Mouse (Mus musculus) cortical plate, adult 2 months (tissue): ENCODE results near the gene Aplf. TPM values are rescaled to one million over a fixed set of nuclear protein-coding genes. Genes with fewer than 3 reads are reported as not detected.
A peak's percentile ranks its signal among the peaks of the same experiment; 100 is the strongest.

ENCODE experiments used
- H3K27ac ChIP-seq: fragments of 200-500 bp; 2 replicates; pipeline ENCODE4 v1.5.1; 2012; ENCODE audit warnings: low read length, control low read depth, inconsistent platforms; ENCODE audit not compliant: insufficient read depth
- H3K4me1 ChIP-seq: fragments of 200-500 bp; 2 replicates; pipeline ENCODE4 v1.6.1; 2011; ENCODE audit warnings: low read length; ENCODE audit not compliant: control insufficient read depth, insufficient read depth
- H3K4me3 ChIP-seq: fragments of 200-500 bp; 2 replicates; pipeline ENCODE4 v1.5.1; 2011; ENCODE audit warnings: mild to moderate bottlenecking, low read length, control low read depth; ENCODE audit not compliant: insufficient read depth
- CTCF ChIP-seq: fragments of 200-500 bp; IDR thresholded peaks from 2 replicates; pipeline ENCODE4 v1.5.1; 2011; ENCODE audit warnings: mild to moderate bottlenecking, control low read depth, low read length; ENCODE audit not compliant: insufficient read depth; ENCODE audit errors: extremely low read depth
- POLR2A ChIP-seq: fragments of 200-500 bp; IDR thresholded peaks from 2 replicates; pipeline ENCODE4 v1.6.1; 2011; ENCODE audit warnings: mild to moderate bottlenecking, low read length, control low read depth; ENCODE audit not compliant: insufficient read depth; ENCODE audit errors: extremely low read depth
- polyA plus RNA-seq: library from polyadenylated mRNA; depleted of rRNA; stranded (reverse); fragments of >200 nt; gene quantifications from 2 replicates; pipeline ENCODE4 v1.2.3, GENCODE M21; 2012

Aplf gene
- polyA plus RNA-seq, 1 experiment = 5.0 TPM

DNA sequence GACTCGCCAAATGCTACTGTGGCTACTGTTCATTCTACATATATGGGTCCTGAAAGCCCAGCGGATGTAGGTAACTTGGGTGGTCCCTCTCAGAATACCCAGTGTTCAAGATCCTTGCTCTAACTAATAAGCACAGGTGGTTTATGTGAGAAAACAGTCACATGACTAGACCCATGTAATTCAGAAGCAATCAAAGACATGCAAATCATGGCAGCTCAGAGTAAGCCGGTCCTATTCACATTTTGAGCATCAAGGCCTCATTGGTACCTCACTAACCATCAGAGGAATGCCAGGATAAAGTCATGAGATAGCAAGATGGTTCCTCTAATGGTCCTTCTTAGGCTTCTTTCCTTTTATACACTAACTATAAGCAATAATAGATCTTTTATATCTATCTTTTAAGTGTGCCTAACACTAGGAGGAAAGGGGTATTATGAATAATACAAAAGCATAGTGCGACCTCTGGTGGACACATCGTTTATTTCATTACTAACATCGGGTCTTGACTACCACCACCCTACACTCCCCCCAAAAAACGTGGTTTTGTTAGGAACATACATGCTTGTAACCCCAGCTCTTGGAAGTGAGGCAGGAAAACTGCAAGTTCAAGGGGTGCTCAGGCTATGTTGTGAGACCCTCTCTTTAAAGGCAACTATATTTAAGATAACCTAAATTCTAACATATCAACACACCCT is 2.0 kb downstream of the Aplf start:
- H3K27ac ChIP-seq = no peak overlapping the region
- peaks cover 1% of the 10 kb centered on the region; the same call in 1 of the 2 replicates for H3K4me1 ChIP-seq
- TF ChIP-seq POLR2A = no peak
- peak; percentile 27; the same call in 1 of the 2 replicates for TF ChIP-seq CTCF
- peak overlapping the region; percentile 19; the same call in 1 of the 2 replicates for H3K4me3 ChIP-seq

DNA sequence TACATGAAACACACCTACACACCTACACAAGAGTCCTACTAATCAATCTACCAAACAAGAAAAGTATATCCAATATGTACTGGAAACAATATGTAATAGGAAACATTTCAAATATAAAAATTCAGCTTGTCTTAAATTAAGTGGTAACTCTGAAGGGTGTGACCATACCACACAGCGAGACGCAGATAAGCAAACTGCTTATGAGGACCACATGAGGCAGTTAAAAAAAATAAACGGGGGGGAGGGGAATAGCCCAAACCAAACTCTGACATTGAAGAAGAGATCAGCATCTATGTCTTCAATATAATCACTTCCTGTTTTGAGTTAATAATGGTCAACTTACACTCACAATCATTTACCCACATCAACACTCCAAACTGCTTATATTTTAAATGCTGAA is 3.3 kb downstream of the Aplf start:
- H3K27ac ChIP-seq = no peak overlapping the region
- no peak overlapping the region for H3K4me3 ChIP-seq
- TF ChIP-seq POLR2A (no peak), CTCF (no peak)
- H3K4me1 ChIP-seq = peaks cover 1% of the 10 kb centered on the region; the same call in 1 of the 2 replicates

DNA sequence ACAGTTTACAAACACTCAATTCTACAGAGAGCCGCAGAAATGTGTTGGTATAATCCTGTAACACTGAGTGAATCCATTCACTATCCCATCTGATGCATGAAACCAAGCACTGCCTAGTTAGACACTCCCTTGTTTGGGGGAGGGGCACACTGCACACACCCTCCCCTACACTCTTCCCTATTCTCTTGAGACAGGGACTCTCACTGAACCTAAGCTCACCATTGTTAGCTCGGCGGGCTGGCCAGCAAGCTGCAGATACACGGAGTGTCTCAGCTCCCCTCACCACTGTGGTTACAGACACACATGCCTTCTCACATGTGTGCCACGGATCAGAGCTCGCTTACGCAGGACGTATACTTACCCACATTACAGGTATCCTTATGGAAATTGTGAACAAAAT is 4.2 kb downstream of the Aplf start:
- peaks cover 1% of the 10 kb centered on the region; the same call in 1 of the 2 replicates for H3K4me1 ChIP-seq
- no peak for TF ChIP-seq CTCF
- TF ChIP-seq POLR2A = no peak
- H3K27ac ChIP-seq = no peak overlapping the region
- no peak overlapping the region for H3K4me3 ChIP-seq

DNA sequence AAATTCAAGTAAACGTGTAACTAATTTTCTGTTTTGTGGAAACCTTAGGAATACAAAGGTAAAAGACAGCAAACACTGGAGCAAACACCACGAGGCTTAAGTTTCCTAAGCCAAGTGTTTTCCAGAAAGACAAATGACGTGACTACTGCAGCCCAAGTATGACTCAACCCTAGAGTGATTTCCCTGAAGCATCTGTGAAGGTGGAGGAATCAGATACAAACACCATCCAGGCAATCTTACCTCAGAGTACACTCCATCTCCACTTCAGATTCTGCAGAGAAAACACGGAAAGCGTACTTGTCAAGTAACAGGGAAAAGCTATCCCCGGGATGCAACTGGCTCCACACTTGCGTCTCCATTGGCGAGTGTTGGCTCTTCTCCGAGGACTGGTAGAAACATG is 8.5 kb downstream of the Aplf start:
- no peak overlapping the region for H3K4me3 ChIP-seq
- H3K27ac ChIP-seq = no peak overlapping the region
- no peaks in the 10 kb centered on the region for H3K4me1 ChIP-seq
- TF ChIP-seq CTCF (no peak), POLR2A (no peak)

DNA sequence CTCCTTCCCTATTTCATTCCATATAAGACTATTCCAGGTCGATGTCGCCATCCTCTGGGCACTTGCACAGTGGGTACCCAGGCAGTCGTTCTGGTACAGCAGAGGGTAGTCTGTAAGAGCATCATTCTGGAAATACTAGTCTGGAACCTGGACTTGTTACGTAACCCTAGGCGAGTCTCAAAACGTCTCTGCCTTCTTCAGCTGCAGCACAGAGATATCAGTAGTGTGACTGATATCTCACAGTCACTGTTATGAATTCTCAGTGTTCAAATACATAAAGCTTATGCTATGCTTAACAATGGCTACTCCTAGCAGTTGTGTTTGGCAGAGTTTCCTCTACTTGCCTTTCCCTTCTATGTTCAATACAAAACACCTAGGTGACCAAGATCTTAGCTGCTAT is 9.8 kb downstream of the Aplf start:
- Histone ChIP-seq H3K27ac (no peak overlapping the region), H3K4me1 (no peaks in the 10 kb centered on the region), H3K4me3 (no peak overlapping the region)
- TF ChIP-seq POLR2A = no peak
- no peak for TF ChIP-seq CTCF

DNA sequence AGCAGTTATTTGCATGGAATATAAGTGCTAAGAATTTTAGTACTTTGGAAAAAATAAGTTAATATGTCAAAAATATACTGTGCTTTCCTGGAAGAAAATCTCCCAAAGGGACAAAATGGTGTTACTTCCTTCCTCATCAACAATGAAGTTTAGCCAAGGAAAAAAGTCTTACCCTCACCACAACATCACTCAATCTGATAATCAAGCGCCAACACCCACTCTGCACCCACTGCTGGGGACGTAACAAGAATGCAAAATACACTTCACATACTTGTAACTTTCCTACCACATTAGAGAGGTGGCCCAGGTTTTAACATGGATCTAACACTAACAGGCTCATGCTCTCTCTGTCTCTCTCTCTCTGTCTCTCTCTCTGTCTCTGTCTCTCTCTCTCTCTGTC is 10.3 kb downstream of the Aplf start:
- TF ChIP-seq CTCF = no peak
- TF ChIP-seq POLR2A = no peak
- H3K4me3 ChIP-seq = no peak overlapping the region
- H3K27ac ChIP-seq = no peak overlapping the region
- no peaks in the 10 kb centered on the region for H3K4me1 ChIP-seq

DNA sequence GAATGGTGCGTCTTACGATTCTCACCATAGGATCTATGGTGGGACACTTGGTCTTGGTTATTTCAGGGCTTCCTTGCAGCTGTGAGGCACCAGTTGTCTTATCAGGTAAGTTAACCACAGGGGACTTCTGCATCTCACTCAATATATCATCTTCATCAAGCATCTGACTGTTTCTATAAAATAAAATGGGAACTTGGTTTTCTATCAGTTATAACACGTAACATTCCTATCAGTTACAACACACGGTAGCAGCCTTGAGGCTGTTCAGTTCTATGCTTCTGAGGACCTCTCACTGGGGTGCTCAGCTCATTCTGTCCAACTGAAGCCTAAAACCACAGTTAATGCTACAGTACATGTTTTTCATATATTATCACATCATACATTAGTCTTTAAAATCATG is 13.2 kb downstream of the Aplf start:
- no peak overlapping the region for H3K27ac ChIP-seq
- H3K4me3 ChIP-seq = no peak overlapping the region
- TF ChIP-seq CTCF (no peak), POLR2A (no peak)
- no peaks in the 10 kb centered on the region for H3K4me1 ChIP-seq

DNA sequence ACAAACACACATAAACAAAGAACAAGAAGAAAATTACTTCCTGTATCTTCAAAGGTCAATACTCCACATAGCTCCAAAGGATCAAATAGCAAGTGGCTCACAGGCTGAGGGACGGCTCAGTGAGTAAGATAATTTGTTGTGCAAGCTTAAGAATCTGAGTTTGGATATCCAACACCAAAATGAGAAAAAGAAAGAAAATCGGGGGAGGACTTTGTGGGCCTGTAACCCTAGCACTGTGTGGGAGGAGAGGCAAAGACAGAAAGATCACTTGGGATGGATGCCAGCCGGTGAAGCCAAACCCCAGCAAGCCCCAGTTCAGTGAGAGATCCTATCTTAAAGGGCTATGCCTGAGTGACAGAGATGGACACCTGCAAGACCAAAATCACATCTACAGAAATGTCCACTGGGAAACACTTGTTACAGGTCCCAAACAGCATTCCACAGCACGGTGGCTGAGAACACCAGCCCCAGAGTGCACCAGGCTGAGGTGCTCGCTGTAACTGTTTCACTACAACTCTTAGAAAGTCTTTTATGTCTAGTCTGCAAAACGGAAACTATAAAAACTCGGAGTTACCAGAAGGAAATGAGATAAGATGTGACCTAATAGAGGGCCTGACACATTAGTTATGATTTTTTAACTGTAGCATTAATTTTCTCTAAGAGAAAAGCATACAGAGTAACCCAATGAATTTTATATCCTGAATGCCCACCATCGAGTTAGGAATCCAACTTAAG is 17.9 kb downstream of the Aplf start:
- Histone ChIP-seq H3K4me1 (no peaks in the 10 kb centered on the region), H3K4me3 (no peak overlapping the region)
- TF ChIP-seq CTCF (no peak), POLR2A (no peak)

DNA sequence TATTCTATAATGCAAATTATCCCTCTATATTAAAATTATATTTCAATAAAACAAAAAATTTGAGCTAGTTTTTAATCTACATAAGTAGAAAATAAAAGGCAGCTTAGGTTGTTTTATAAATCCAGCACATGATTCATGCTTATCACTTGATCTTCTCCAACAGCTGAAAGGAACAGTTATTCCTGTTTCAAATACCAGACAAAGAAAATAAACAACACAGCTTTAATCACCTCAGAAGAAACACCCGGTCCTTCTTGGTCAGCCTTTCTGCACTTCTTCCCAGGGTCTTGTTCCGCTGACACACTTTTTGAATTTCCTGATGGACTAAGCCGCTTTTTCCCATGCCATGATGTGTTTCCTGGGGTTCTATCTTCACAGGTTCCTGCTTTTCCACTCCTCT is 18.5 kb downstream of the Aplf start:
- no peak overlapping the region for H3K4me3 ChIP-seq
- no peaks in the 10 kb centered on the region for H3K4me1 ChIP-seq
- H3K27ac ChIP-seq = no peak overlapping the region
- TF ChIP-seq CTCF (no peak), POLR2A (no peak)

More for the DNA sequence above, 17.9 kb downstream of the Aplf start:
- H3K27ac ChIP-seq = no peak overlapping the region

DNA sequence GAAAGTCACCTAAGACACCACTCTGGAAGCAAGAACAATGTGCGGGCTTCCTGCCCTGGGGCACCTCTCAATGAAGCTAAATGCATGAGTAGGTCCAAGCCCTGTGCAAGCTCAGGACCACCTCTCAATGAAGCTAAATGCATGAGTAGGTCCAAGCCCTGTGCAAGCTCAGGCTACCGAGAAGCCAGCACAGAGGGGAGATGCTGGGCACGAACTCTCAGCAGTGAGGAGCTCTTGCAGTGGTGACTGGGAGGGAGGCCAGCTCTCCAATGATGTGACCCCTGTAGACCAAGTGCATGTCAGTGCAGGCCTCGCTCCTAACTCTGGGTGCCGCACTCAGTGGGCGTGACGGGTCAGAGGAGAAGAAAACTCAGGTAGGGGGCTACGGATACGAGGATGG is 19.3 kb downstream of the Aplf start:
- H3K4me1 ChIP-seq = no peaks in the 10 kb centered on the region
- no peak for TF ChIP-seq CTCF
- no peak for TF ChIP-seq POLR2A
- H3K4me3 ChIP-seq = no peak overlapping the region
- no peak overlapping the region for H3K27ac ChIP-seq
